Mouse (Mus musculus) cerebellum, adult 2 months (tissue): ENCODE data around the gene Zmat5.

Experiments
- CTCF ChIP-seq: fragments of 200-500 bp; IDR thresholded peaks from 2 replicates; pipeline ENCODE4 v1.5.1; 2011; ENCODE audit warnings: low read depth, mild to moderate bottlenecking, control low read depth, low read length, moderate library complexity, borderline replicate concordance; ENCODE audit not compliant: insufficient read depth
- POLR2A ChIP-seq: fragments of 200-500 bp; IDR thresholded peaks from 2 replicates; pipeline ENCODE4 v1.6.1; 2011; ENCODE audit warnings: low read length, control low read depth, borderline replicate concordance; ENCODE audit not compliant: insufficient read depth

- TF ChIP-seq POLR2A: no peak
- no peak for TF ChIP-seq CTCF
These were observed 16.6 kb downstream of the Zmat5 start for GRCm38 (mm10) chr11:4720900-4721580.
